Mouse (Mus musculus): Measurements from ENCODE around the gene Jmy. TPM values are rescaled to one million over a fixed set of nuclear protein-coding genes. Genes with fewer than 3 reads are reported as not detected.

The Jmy gene
- polyA plus RNA-seq, 1 experiment = 14.1 TPM

DNA sequence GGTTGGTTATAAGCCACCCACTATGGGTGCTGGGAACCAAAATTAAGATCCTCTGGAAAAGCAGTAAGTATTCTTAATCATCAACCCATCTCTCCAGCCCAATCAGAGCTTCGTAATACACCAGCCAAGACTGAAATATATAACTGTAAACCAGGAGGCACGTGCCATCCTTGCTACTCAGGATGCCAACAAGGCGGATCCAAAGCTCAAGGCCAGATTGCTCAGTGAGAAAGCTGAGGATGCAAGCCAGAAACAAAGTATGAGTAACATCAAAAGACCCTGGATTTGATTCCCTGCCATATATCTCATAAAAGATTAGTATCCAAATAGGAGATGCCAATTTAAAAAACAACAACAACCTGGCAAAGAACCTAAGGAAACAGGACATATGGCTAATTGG, 31.3 kb downstream of the Jmy start:
- Histone ChIP-seq H3K27ac (ENCODE audit: insufficient read depth, low read length) (no peak overlapping the region), H3K4me1 (ENCODE audit: control insufficient read depth, insufficient read depth, low read length) (no peaks in the 10 kb centered on the region; the same call in 1 of the 2 replicates), H3K4me3 (ENCODE audit: insufficient read depth, low read length) (no peak overlapping the region)
- TF ChIP-seq POLR2A (IDR thresholded peaks at IDR 0.05; ENCODE audit: extremely low read depth, insufficient read depth, low read length) = no peak
- TF ChIP-seq CTCF (IDR thresholded peaks at IDR 0.05; ENCODE audit: extremely low read depth, insufficient read depth, low read length) = no peak

- Histone ChIP-seq H3K27ac (ENCODE audit: insufficient read depth, low read length) (no peak overlapping the region), H3K4me3 (ENCODE audit: insufficient read depth, low read length) (no peak overlapping the region)
- TF ChIP-seq CTCF (IDR thresholded peaks at IDR 0.05; ENCODE audit: extremely low read depth, insufficient read depth, low read length) (no peak), POLR2A (IDR thresholded peaks at IDR 0.05; ENCODE audit: extremely low read depth, insufficient read depth, low read length) (no peak)
Observed at GRCm38 (mm10) chr13:93459566-93459965, 40.0 kb downstream of the Jmy start.

GRCm38 (mm10) chr13:93458616-93459015, 41.0 kb downstream of the Jmy start:
- peaks cover 2% of the 10 kb centered on the region for H3K4me1 ChIP-seq (ENCODE audit: control insufficient read depth, insufficient read depth, low read length)
- TF ChIP-seq CTCF (IDR thresholded peaks at IDR 0.05; ENCODE audit: extremely low read depth, insufficient read depth, low read length) (no peak), POLR2A (IDR thresholded peaks at IDR 0.05; ENCODE audit: extremely low read depth, insufficient read depth, low read length) (no peak)

More at GRCm38 (mm10) chr13:93459566-93459965, 40.0 kb downstream of the Jmy start:
- H3K4me1 ChIP-seq (ENCODE audit: control insufficient read depth, insufficient read depth, low read length) = peaks cover 2% of the 10 kb centered on the region

DNA sequence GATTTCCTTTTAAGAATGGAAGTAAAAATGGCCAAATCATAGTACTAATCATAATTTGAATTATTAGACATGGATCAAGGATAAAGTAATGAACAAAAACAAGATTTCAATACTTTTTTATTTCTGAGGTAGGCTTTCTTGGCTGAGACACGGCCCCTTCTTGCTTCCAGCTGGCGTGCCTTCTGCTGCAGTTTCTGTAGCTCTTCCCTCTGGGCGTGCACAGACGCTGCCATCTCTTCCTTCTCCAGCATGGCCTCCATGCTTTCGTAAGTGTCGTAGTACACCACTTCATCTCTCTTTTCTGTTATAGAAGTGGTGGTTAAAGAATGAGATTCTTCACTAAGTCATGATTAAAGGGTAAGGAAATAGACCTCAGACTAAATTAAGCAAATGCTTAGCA, 46.3 kb downstream of the Jmy start:
- no peak for TF ChIP-seq CTCF (IDR thresholded peaks at IDR 0.05; ENCODE audit: extremely low read depth, insufficient read depth, low read length)
- TF ChIP-seq POLR2A (IDR thresholded peaks at IDR 0.05; ENCODE audit: extremely low read depth, insufficient read depth, low read length) = no peak
- Histone ChIP-seq H3K4me1 (ENCODE audit: control insufficient read depth, insufficient read depth, low read length) (peaks cover 2% of the 10 kb centered on the region), H3K27ac (ENCODE audit: insufficient read depth, low read length) (no peak overlapping the region), H3K4me3 (ENCODE audit: insufficient read depth, low read length) (no peak overlapping the region)

More at GRCm38 (mm10) chr13:93458616-93459015, 41.0 kb downstream of the Jmy start:
- Histone ChIP-seq H3K4me3 (ENCODE audit: insufficient read depth, low read length) (no peak overlapping the region), H3K27ac (ENCODE audit: insufficient read depth, low read length) (no peak overlapping the region)

- H3K4me3 ChIP-seq (ENCODE audit: insufficient read depth, low read length) = no peak overlapping the region
- no peak overlapping the region for H3K27ac ChIP-seq (ENCODE audit: insufficient read depth, low read length)
- no peaks in the 10 kb centered on the region for H3K4me1 ChIP-seq (ENCODE audit: control insufficient read depth, insufficient read depth, low read length)
- TF ChIP-seq CTCF (IDR thresholded peaks at IDR 0.05; ENCODE audit: extremely low read depth, insufficient read depth, low read length) = no peak
- no peak for TF ChIP-seq POLR2A (IDR thresholded peaks at IDR 0.05; ENCODE audit: extremely low read depth, insufficient read depth, low read length)
Observed at GRCm38 (mm10) chr13:93440167-93440566, 59.4 kb downstream of the Jmy start.

DNA sequence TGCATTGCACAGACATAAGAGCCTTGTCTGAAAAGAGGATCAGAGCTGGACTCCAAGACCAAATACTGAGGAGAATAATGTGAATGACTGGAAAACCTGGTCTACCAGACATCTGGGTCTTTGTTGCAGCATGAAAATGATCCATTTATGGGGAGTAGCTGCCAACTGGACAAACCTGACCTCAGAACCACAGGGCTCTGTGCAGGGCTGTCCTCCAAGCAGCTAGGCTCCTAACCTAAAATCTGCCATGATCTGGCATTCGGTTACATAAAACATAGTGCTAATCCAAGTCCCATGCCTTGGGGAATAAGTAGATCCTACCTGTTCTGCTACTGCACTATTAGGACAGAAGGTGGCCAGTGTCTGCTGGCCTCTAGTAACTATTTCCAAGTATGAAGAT, 70.4 kb downstream of the Jmy start:
- Histone ChIP-seq H3K4me3 (ENCODE audit: insufficient read depth, low read length) (no peak overlapping the region), H3K27ac (ENCODE audit: insufficient read depth, low read length) (no peak overlapping the region), H3K4me1 (ENCODE audit: control insufficient read depth, insufficient read depth, low read length) (no peaks in the 10 kb centered on the region)
- TF ChIP-seq CTCF (IDR thresholded peaks at IDR 0.05; ENCODE audit: extremely low read depth, insufficient read depth, low read length) (no peak), POLR2A (IDR thresholded peaks at IDR 0.05; ENCODE audit: extremely low read depth, insufficient read depth, low read length) (no peak)

DNA sequence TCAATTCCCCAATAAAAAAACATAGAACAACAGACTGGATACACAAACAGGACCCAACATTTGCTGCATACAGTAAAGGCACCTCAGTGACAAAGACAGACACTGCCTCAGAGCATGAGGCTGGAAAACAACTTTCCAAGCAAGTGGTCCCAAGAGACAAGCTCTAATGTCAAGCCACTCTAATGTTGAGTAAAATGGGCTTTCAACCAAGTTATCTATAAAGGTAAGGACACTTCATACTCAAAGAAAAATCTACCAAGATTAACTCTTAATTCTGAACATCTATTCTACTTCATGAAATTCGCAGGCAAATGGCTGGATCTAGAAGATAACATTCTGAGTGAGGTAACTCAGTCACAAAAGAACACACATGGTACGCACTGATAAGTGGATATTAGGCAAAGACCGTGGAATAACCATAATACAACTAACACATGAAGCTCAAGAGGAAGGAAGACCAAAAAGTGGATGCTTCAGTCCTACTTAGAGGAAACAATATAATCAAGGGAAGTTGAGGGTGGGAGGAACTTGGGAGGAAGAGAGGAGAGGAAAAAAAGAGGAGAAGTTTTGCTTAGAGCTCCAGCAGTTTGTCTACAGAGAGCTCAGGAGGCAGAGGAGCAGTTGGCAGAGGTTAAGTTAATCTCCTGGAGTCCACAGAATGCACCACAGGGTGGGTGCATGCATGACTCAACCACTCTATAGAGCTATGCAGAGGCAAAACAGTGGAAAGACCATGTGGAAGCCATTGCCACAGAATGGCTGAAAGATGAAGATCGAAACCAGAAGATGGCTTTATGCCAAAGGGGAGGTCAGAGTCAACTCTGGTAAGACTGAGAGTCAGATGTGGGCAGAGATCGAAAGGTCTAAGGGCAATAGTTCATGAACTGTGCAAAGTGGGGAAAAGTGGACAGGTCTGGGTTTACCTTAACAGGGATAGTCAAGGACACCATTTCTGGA, 71.4 kb downstream of the Jmy start:
- Histone ChIP-seq H3K27ac (ENCODE audit: insufficient read depth, low read length) (no peak overlapping the region), H3K4me3 (ENCODE audit: insufficient read depth, low read length) (no peak overlapping the region), H3K4me1 (ENCODE audit: control insufficient read depth, insufficient read depth, low read length) (no peaks in the 10 kb centered on the region)
- no peak for TF ChIP-seq CTCF (IDR thresholded peaks at IDR 0.05; ENCODE audit: extremely low read depth, insufficient read depth, low read length)
- no peak for TF ChIP-seq POLR2A (IDR thresholded peaks at IDR 0.05; ENCODE audit: extremely low read depth, insufficient read depth, low read length)

- TF ChIP-seq POLR2A (IDR thresholded peaks at IDR 0.05; ENCODE audit: extremely low read depth, insufficient read depth, low read length) (no peak), CTCF (IDR thresholded peaks at IDR 0.05; ENCODE audit: extremely low read depth, insufficient read depth, low read length) (no peak)
- Histone ChIP-seq H3K4me3 (ENCODE audit: insufficient read depth, low read length) (no peak overlapping the region), H3K4me1 (ENCODE audit: control insufficient read depth, insufficient read depth, low read length) (no peaks in the 10 kb centered on the region; the same call in 1 of the 2 replicates), H3K27ac (ENCODE audit: insufficient read depth, low read length) (no peak overlapping the region)
Observed at GRCm38 (mm10) chr13:93423224-93423623, 76.4 kb downstream of the Jmy start.

DNA sequence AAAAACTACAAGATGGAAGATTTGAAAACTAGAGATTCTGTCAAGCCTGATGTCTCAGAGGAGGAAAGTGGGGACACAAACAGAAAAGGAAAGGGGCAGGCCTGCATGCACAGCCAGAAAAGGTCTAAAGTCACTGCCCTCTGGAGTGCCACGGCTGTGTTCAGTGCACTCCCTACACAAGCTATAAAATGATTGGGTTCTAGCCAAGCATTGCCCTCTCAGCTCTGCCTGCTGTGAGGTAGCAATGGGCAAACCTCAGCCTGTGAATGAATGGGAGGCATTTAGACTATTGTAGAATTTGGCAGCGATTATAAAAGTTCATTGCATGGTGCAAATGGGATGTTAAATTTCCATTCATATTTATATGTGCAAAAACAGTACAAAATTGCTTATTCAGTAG, 79.8 kb downstream of the Jmy start:
- Histone ChIP-seq H3K27ac (ENCODE audit: insufficient read depth, low read length) (no peak overlapping the region), H3K4me1 (ENCODE audit: control insufficient read depth, insufficient read depth, low read length) (no peaks in the 10 kb centered on the region; the same call in 1 of the 2 replicates), H3K4me3 (ENCODE audit: insufficient read depth, low read length) (no peak overlapping the region)
- TF ChIP-seq CTCF (IDR thresholded peaks at IDR 0.05; ENCODE audit: extremely low read depth, insufficient read depth, low read length) = no peak
- TF ChIP-seq POLR2A (IDR thresholded peaks at IDR 0.05; ENCODE audit: extremely low read depth, insufficient read depth, low read length) = no peak

DNA sequence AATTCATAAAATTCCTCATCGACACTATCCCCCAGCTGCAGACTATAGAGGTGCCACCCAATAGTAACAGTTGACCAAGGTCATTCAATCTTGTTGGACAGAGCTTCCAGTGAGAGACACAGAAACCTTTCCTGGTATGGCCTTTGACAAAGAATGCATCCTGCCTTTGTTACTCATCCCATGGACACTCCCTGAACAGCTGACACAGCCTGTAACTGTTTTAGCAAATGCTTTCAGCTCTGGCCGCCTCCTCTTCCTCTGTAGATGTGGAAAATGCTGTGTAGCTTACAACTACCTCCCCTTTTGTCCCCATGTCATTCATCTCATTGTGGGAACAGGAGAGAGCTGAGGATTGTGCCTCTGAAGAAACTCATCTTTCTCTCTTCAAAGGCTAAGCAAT, 81.3 kb downstream of the Jmy start:
- TF ChIP-seq POLR2A (IDR thresholded peaks at IDR 0.05; ENCODE audit: extremely low read depth, insufficient read depth, low read length) = no peak
- Histone ChIP-seq H3K4me3 (ENCODE audit: insufficient read depth, low read length) (no peak overlapping the region), H3K4me1 (ENCODE audit: control insufficient read depth, insufficient read depth, low read length) (no peaks in the 10 kb centered on the region; the same call in 1 of the 2 replicates), H3K27ac (ENCODE audit: insufficient read depth, low read length) (no peak overlapping the region)

All from cortical plate, adult 2 months (tissue).